Mouse (Mus musculus) gonadal fat pad, adult 2 months (tissue): ENCODE results near the gene Tctex1d1. TPM values are rescaled to one million over a fixed set of nuclear protein-coding genes. Genes with fewer than 3 reads are reported as not detected.

Source experiments
- polyA plus RNA-seq: library from polyadenylated mRNA; depleted of rRNA; stranded (reverse); fragments of >200 nt; gene quantifications from 2 replicates; pipeline ENCODE4 v1.2.3, GENCODE M21; 2012; rRNA removed

Gene Tctex1d1
- polyA plus RNA-seq, 1 experiment = 1.7 TPM

Other genes starting within 250 kb of the Tctex1d1 start
- gene Sgip1, start 237.3 kb upstream of the Tctex1d1 start, polyA plus RNA-seq = 0.82 and 0.94 TPM in 2 replicates
- not detected in 2 replicates for gene Insl5, start 48.2 kb downstream of the Tctex1d1 start, polyA plus RNA-seq
- gene Mier1, start 135.8 kb downstream of the Tctex1d1 start, polyA plus RNA-seq = 10.9 and 14.3 TPM in 2 replicates
- gene Wdr78, start 135.9 kb downstream of the Tctex1d1 start, polyA plus RNA-seq = 1.5 and 1.6 TPM in 2 replicates
- gene Slc35d1, start 236.6 kb downstream of the Tctex1d1 start, polyA plus RNA-seq = 3.2 and 4.0 TPM in 2 replicates